Mouse (Mus musculus) monocyte, adult 2 months (primary cell): ENCODE data around the gene Gm853.

Experiments
- DNase-seq, 2 experiments: peaks; one replicate each; pipeline ENCODE4 v3.0.0; 2022; ENCODE audit warnings: low spot score in 2 of 2, low read depth in 1 of 2

Gene Gm853

DNA sequence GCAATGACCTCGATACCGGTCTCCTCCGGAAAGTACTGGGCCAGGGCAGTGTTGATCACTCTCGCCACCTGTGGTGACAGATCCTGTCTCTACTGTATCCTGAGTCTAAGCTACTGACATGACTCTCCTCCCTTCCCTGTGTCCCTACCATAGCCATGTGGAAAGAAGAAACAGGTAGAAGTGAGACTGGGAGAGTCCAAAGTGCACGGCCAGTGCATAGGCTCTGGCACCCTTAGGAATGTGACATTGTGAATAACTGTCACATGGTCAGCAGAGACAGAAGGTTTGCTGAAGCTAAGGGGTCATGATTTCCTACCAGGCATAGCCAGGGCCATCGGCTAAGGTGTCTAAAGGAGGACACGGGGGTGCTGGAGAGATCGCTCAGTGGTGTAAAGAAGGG is 6.8 kb downstream of the Gm853 start:
- DNase-seq = no peak

- no peak for DNase-seq
Measured at GRCm38 (mm10) chr4:130213857-130214256, 8.3 kb downstream of the Gm853 start.

GRCm38 (mm10) chr4:130213197-130213596 is 9.0 kb downstream of the Gm853 start:
- DNase-seq = no peak

- no peak for DNase-seq
Measured at GRCm38 (mm10) chr4:130212421-130212820, 9.8 kb downstream of the Gm853 start.

DNA sequence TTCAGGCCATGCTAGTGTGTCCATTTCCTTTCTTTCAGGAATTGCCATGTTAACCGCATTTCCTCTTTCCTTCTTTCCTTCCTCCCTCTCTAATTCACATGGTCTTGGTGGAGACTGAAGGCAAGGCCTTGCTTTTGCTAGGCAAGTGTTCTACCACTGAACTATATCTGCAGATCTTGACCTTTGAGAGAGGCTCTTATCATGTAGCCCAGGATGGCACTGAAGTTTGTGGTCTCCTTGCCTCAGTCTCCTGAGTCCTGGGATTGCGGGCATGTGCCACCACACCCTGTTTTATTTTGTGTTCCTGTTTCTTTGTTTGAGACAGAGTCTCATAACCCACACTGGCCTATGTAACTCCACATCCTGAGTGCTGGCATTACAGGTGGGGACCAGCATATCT is 10.3 kb downstream of the Gm853 start:
- no peak for DNase-seq

DNA sequence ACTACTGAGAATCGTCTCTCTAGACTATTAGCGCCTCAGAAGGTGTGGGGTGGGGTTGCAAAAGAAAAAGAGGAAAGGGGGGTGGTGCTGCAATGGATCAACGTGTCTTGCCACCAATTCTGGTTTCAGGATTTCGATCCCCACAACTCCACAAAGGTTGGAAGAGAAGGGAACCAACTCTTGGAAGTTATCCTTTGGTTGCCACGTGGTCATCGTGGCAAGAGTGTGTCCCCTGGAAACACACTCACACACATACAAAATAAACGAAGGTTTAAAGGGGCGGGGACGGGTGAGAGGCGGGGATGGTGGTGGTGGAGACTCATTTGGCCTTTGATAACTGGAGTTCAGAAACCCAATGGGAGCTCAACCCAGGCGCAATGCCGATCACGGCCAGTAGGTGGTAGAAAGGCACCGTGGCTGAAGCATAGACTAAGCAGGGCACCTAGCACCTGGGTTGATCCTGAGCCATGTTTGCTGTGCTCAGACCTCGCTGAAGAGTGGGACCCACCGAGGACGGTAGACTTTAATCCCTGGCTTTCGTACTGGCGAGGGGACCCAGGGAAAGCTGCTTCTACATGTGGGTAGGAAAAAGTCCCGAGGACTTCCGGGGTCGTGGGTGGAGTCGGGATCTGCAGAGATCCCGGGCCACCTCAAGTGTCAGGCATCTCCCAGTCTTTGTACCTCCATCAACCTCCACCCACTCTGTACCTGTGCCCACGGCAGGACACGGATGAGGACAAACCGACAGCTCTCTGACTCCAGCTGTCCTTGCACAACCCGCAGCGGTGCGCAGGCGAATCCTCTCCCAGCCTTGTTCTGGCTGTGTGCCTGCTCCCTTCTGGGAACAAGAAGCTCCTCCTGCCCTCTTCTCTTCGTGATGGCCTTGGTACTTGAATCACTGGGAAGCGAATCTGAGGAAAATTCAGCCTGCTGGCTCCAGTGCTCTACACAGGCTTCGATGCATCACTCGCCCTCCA is 23.2 kb downstream of the Gm853 start:
- peak; percentile 20 to 45 for DNase-seq

DNA sequence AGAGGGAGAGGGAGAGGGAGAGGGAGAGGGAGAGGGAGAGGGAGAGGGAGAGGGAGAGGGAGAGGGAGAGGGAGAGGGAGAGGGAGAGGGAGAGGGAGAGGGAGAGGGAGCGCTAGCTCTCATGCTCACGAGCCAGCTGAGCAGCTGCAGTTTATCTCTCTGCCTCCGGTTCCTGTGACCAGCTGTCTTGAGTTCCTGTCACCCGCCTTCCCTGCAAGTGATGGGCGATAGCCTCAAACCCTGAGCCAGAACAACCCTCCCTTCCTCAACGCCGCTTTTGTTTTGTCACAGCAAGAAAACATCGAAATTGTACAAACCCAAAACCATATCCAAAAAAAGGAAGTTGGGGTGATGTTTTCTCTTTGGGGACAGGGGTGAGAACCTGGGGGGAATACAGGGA is 25.7 kb downstream of the Gm853 start:
- DNase-seq = no peak

DNA sequence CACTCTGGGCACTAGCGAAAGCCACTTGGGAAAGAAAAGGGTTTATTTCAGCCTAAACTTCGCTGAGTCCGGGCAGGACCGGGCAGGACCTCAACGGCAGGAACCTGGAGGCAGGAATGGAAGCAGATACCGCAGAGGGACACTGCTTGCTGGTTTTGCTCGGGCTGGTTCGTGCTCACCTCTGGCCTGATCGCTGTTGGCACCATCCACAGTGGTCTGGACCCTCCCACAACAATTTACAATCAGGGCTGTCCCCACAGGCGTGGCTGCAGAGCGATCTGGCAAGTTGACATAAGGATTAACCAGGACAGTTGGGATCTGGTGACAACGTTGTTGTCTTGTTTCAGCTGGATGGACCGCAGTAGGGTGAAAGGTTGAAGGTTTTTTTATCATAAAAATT is 26.3 kb downstream of the Gm853 start:
- no peak for DNase-seq

GRCm38 (mm10) chr4:130192266-130192665 is 29.9 kb downstream of the Gm853 start:
- no peak for DNase-seq

- DNase-seq = no peak
Measured at GRCm38 (mm10) chr4:130189606-130190005, 32.6 kb downstream of the Gm853 start.

GRCm38 (mm10) chr4:130188806-130189297 is 33.3 kb downstream of the Gm853 start:
- DNase-seq = peak in 1 of 2 experiments; percentile 56

DNA sequence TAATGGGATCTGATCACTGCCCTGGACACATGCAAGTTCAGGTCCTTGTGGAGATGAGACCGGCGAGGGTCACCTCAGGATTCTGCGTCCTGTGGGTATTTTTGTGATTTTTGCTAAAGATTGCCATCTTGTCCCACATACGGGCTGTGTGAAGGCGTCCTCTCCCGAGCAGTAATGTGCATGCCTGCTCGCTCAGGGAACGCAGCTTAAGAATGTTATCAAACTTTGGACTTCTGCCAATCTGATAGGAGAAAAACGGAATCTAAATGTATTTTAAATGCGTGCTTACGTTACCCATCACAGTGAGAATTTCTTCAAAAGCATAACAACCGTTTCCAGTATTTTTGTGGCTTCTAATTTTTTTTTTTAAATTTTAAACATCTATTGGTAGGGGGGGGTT is 35.3 kb downstream of the Gm853 start:
- no peak for DNase-seq

- DNase-seq = no peak
Measured at GRCm38 (mm10) chr4:130186450-130186849, 35.8 kb downstream of the Gm853 start.

DNA sequence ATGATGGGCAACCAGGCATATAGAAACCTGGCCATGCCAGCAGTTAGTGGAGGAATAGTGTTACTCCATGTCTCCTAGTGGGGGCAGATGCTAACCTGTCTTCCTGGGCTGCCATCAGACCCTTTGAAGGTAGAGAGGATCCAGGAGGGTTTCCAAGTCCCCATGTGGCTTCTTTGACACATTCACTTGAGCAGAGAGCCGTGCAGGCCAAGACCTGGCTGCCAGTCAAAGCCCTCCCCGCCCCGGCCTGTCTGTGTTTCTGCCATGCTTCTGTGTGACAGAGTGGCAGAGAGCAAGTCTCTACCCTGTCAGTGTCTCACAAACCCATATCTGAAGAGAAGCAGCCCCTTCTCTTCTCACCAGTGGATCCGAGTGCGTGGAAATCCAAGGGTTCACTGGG is 38.3 kb downstream of the Gm853 start:
- DNase-seq = no peak

GRCm38 (mm10) chr4:130183023-130183422 is 39.2 kb downstream of the Gm853 start:
- no peak for DNase-seq

DNA sequence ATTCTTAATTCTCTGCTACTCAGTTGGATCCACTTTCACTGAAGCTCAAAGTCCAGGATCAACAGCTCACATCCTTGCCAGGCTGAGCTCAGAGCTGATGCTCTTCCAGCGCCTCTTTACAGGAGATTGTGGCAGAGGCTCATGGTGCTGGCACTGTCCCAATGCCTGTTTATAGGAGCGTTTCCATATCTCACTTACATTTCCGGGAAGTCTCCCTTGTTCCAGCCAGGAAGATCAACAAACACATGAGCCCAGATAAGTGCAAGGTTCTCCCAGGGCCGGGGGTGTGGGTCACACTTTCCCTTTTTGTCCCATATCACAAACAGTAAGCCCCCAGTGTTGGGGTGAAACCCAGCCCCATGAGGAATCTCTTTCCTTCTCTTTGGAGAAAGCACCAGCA is 40.3 kb downstream of the Gm853 start:
- DNase-seq = no peak

DNA sequence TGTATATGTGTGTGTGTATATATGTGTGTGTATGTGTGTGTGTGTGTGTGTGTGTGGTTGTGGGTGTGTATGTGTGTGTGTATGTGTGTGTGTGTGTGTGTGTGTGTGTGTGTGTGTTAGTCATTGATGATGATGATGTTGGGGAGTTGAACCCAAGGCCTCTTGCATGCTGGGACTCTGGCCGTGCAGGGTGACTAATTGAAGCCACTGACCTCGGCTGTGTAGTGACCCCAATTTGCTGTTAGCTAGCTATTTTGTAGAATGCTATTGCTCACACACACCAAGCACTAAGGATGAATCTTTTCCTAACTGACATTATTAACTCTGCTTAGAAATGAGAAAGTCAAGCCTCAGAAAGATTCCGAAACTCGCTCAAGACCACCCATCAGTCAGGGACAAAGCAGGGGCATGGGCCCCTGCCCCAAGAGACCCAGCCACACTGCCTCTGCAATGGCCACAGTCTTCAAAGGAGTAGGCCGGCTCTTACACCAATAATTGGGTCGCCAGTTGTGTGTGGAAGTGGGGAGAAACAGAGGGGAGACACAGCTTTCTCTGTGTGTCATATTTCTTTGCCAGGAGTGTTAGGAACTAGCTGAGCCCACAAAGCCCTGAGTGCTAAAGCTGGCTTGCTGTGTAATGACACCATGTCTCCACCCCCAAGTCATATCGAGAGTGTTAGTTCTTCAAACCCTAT is 41.1 kb downstream of the Gm853 start:
- DNase-seq = no peak

GRCm38 (mm10) chr4:130179876-130180275 is 42.3 kb downstream of the Gm853 start:
- DNase-seq = no peak

GRCm38 (mm10) chr4:130177536-130177935 is 44.7 kb downstream of the Gm853 start:
- no peak for DNase-seq

DNA sequence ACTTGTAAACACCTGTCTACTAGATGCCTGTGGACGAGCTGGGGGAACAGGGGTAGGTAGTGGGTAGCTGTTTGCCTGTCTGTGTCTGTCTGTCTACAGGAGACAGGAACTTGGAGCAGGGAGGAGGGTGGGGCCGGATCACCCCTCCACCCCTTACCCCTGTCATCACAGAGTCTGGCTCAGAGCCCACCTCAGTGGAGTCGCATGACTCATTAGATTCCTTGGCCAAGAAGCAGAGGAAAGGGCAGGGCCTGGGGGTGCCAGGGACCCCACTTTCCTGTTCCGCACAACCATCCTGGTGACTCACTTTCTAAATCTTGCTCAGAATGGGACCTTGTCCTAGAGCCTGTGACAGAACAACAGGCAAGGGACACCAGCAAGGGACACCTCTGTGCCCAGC is 45.1 kb downstream of the Gm853 start:
- no peak for DNase-seq

- no peak for DNase-seq
Measured at GRCm38 (mm10) chr4:130176156-130176720, 46.0 kb downstream of the Gm853 start.
